Mouse (Mus musculus): Measurements from ENCODE around the gene Pard3b. TPM values are rescaled to one million over a fixed set of nuclear protein-coding genes. Genes with fewer than 3 reads are reported as not detected.

The Pard3b gene
- polyA plus RNA-seq, 1 experiment from 2014 or later = 12.3 TPM

DNA sequence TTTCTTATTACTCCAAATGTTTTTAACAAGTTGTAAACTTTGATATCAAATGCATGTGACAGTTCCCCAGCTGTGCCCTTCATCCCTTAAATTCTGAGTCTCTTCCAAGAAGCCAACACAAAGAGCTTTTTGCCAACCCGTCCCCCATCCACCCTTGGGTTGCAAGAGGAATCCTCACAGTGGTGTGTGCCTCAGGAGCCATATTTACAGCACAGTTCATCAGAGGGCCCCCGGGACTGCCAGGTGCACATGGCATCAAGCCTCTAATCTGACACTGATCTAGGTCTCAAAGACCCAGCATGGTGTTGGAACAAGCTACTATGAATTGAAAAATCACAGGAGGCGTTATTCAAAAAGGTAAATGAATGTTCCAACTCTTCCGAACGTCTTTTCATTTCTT lies 980.8 kb downstream of the Pard3b start:
- ATAC-seq (ENCODE audit: low read depth) = no peak
- WGBS = 92% methylated on average over 5 of the region's 5 CpGs
- Histone ChIP-seq H3K4me2 (ENCODE audit: low read depth, low read length) (no peak overlapping the region), H3K27ac (ENCODE audit: low read length) (no peak overlapping the region), H3K9ac (ENCODE audit: low read length) (no peak overlapping the region), H3K36me3 (ENCODE audit: control insufficient read depth, insufficient read depth, low read length) (no peaks in the 10 kb centered on the region), H3K27me3 (ENCODE audit: control insufficient read depth, insufficient read depth, low read depth, low read length) (no peaks in the 10 kb centered on the region), H3K9me3 (ENCODE audit: control insufficient read depth, low read length) (no peaks in the 10 kb centered on the region), H3K4me1 (replicated peaks; ENCODE audit: control insufficient read depth, insufficient read depth, low read length) (no peaks in the 10 kb centered on the region), H3K4me3 (ENCODE audit: low read length) (no peak overlapping the region)

DNA sequence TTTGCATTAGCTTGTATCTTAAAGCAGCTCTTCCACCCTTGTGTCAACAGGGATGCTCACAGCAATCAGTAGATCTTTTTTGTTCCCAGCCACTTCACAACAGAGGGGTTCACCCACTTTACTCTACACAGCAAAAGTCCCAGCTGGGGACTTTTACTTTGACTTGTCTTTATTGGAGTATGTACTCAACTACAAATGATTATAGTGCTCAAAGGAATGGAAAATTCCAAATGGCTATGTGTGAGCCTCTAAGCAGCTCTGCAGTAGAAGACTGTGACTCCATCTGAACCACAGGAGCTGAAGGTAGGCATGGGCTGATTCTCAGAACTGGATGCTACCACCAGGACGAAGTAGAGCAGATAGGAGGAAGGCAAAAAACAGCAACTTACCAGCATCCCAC lies 983.8 kb downstream of the Pard3b start:
- no peaks in the 10 kb centered on the region for H3K9me3 ChIP-seq (ENCODE audit: control insufficient read depth, low read length)

DNA sequence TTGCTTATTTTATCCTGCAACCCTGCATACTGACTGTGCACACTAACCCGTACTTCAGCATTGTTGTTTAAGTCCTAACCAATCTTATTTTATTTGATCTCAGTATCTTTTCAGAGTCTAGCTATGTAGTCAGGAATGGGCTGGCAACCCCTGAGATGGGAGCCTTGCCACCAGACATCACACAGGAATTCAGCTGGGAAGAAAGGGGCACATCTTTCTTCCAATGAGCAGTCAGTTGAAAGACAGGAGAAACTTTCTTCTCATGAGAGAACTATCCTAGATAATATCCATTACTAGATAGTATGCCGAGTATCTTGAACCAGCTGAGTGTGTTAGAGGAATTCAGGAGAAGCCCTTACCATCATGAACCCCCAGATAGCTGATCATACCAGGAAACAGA lies 985.5 kb downstream of the Pard3b start:
- peaks cover 3% of the 10 kb centered on the region; the same call in 1 of the 2 replicates for H3K4me1 ChIP-seq (replicated peaks; ENCODE audit: control insufficient read depth, insufficient read depth, low read length)
- H3K4me3 ChIP-seq (ENCODE audit: low read length) = no peak overlapping the region
- H3K9me3 ChIP-seq (ENCODE audit: control insufficient read depth, low read length) = no peaks in the 10 kb centered on the region
- WGBS = 84% methylated on average over 2 of the region's 2 CpGs
- no peaks in the 10 kb centered on the region for H3K27me3 ChIP-seq (ENCODE audit: control insufficient read depth, insufficient read depth, low read depth, low read length)
- no peak for ATAC-seq (ENCODE audit: low read depth)
- no peaks in the 10 kb centered on the region for H3K36me3 ChIP-seq (ENCODE audit: control insufficient read depth, insufficient read depth, low read length)
- no peak overlapping the region for H3K4me2 ChIP-seq (ENCODE audit: low read depth, low read length)
- H3K27ac ChIP-seq (ENCODE audit: low read length) = no peak overlapping the region
- no peak overlapping the region for H3K9ac ChIP-seq (ENCODE audit: low read length)

More for the DNA sequence above, 983.8 kb downstream of the Pard3b start:
- WGBS = 78% methylated on average over 1 of the region's 1 CpGs
- Histone ChIP-seq H3K9ac (ENCODE audit: low read length) (no peak overlapping the region), H3K4me3 (ENCODE audit: low read length) (no peak overlapping the region), H3K27ac (ENCODE audit: low read length) (no peak overlapping the region), H3K36me3 (ENCODE audit: control insufficient read depth, insufficient read depth, low read length) (no peaks in the 10 kb centered on the region), H3K27me3 (ENCODE audit: control insufficient read depth, insufficient read depth, low read depth, low read length) (no peaks in the 10 kb centered on the region), H3K4me2 (ENCODE audit: low read depth, low read length) (no peak overlapping the region), H3K4me1 (replicated peaks; ENCODE audit: control insufficient read depth, insufficient read depth, low read length) (peaks cover 3% of the 10 kb centered on the region; the same call in 1 of the 2 replicates)
- 0 out of 2 replicates have a peak, but pooled peaks have one; percentile 54 for ATAC-seq (ENCODE audit: low read depth)

DNA sequence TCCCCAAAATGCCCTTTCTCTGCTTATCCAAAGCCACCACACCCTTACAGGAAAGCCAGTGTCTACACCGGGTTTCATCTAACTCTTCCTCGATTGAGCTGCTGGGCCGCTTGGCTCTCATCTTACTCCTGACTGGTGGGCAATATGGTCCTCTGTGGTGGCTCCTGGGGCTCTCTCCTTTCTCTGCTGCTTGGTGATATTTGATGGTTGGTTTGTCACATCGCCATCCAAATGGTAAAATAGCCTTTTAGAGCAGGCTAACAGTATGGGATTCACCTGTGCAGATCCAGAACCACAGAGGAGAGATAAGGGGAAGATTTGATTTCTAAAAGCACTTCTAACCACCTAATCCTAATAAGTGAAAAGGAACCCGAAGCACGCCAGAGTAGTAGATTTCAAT lies 986.2 kb downstream of the Pard3b start:
- H3K4me2 ChIP-seq (ENCODE audit: low read depth, low read length) = no peak overlapping the region
- H3K9me3 ChIP-seq (ENCODE audit: control insufficient read depth, low read length) = no peaks in the 10 kb centered on the region
- 82% methylated on average over 6 of the region's 6 CpGs for WGBS
- H3K9ac ChIP-seq (ENCODE audit: low read length) = no peak overlapping the region
- no peak for ATAC-seq (ENCODE audit: low read depth)
- no peaks in the 10 kb centered on the region for H3K36me3 ChIP-seq (ENCODE audit: control insufficient read depth, insufficient read depth, low read length)
- H3K4me3 ChIP-seq (ENCODE audit: low read length) = no peak overlapping the region
- no peaks in the 10 kb centered on the region for H3K27me3 ChIP-seq (ENCODE audit: control insufficient read depth, insufficient read depth, low read depth, low read length)
- no peak overlapping the region for H3K27ac ChIP-seq (ENCODE audit: low read length)
- H3K4me1 ChIP-seq (replicated peaks; ENCODE audit: control insufficient read depth, insufficient read depth, low read length) = peaks cover 7% of the 10 kb centered on the region

DNA sequence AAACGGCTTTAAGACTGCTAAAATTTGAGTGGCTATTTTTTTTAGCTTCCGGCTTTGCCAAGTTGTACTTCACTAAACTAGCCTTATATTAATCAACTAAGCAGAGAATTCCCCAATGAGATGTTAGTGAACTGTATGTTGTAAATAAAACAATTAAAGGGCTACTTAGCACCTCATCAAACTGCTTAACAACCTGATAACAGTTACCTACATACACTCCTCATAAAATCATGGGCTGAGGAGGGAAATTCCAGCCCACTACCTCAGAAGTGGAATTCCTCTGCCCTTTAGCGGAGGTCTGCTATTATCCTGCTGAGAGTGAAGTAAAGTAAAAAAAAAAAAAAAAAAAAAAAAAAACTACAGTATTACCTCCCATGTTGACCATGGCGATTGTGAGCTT lies 986.7 kb downstream of the Pard3b start:
- H3K4me2 ChIP-seq (ENCODE audit: low read depth, low read length) = no peak overlapping the region
- no peaks in the 10 kb centered on the region for H3K27me3 ChIP-seq (ENCODE audit: control insufficient read depth, insufficient read depth, low read depth, low read length)
- H3K36me3 ChIP-seq (ENCODE audit: control insufficient read depth, insufficient read depth, low read length) = no peaks in the 10 kb centered on the region
- no peak overlapping the region for H3K4me3 ChIP-seq (ENCODE audit: low read length)
- no peaks in the 10 kb centered on the region for H3K9me3 ChIP-seq (ENCODE audit: control insufficient read depth, low read length)
- peaks cover 11% of the 10 kb centered on the region for H3K4me1 ChIP-seq (replicated peaks; ENCODE audit: control insufficient read depth, insufficient read depth, low read length)
- WGBS = 46% methylated on average over 4 of the region's 4 CpGs
- H3K9ac ChIP-seq (ENCODE audit: low read length) = no peak overlapping the region
- H3K27ac ChIP-seq (ENCODE audit: low read length) = peak overlapping the region; percentile 53; the same call in 1 of the 2 replicates
- no peak for ATAC-seq (ENCODE audit: low read depth)

DNA sequence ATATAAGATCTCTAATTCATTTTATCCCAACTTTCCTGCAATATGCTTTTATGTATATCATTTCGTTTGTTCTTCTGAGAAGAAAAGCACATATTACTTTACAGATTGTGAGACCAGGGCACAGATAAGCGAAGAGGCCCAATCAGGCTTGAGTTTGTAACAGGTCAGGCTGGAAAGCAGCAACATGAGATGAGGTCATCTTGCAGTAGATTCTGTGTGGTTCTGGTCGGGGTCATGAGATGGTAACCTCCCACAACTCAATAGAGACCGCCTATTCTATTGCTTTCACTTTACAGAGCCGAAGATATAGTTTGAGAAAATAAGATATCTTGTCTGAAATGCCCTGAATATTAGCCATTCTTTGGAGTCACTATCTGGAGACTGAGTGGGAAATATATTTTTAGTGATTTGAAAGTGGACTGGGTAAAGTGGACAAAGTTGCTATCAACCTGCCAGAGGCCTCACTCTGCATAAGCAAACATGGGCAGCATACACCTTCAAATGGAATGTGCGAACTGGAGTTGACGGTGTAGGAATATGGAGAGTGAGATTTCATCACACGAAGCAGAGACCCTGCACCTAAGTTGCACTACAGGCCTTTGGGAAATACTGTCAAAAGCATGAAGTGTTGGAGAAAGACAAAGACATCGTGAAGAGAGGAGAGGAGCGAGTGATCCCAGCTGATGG lies 987.3 kb downstream of the Pard3b start:
- peaks cover 14% of the 10 kb centered on the region for H3K4me1 ChIP-seq (replicated peaks; ENCODE audit: control insufficient read depth, insufficient read depth, low read length)
- H3K9ac ChIP-seq (ENCODE audit: low read length) = no peak overlapping the region
- 56% methylated on average over 10 of the region's 10 CpGs for WGBS
- ATAC-seq (ENCODE audit: low read depth) = peak; percentile 49; the same call in 1 of the 2 replicates
- no peak overlapping the region for H3K4me2 ChIP-seq (ENCODE audit: low read depth, low read length)
- no peak overlapping the region for H3K4me3 ChIP-seq (ENCODE audit: low read length)
- no peaks in the 10 kb centered on the region for H3K27me3 ChIP-seq (ENCODE audit: control insufficient read depth, insufficient read depth, low read depth, low read length)
- H3K36me3 ChIP-seq (ENCODE audit: control insufficient read depth, insufficient read depth, low read length) = no peaks in the 10 kb centered on the region
- peak overlapping the region; percentile 53 for H3K27ac ChIP-seq (ENCODE audit: low read length)
- no peaks in the 10 kb centered on the region for H3K9me3 ChIP-seq (ENCODE audit: control insufficient read depth, low read length)

DNA sequence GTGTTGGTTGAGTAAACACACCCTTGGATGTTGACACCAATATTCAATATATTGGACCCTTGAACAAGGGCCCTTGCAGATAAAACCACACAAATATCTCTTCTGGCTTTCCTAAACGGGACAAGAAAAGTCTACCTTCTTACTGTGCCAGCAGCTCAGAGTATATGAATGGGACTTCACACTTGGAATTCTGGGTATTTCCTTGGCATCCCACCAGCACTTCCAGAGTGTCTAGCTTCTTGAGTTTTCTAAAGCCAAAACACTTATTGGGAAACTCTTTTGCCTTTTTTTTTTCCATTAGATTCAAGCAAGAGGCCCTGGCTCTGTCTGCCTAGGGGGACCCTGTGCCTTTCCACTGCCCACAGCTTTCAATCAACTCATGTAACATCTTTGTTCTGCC lies 991.3 kb downstream of the Pard3b start:
- H3K4me3 ChIP-seq (ENCODE audit: low read length) = no peak overlapping the region
- peaks cover 14% of the 10 kb centered on the region for H3K4me1 ChIP-seq (replicated peaks; ENCODE audit: control insufficient read depth, insufficient read depth, low read length)
- WGBS = 27% methylated on average over 1 of the region's 1 CpGs
- peak overlapping the region; percentile 59 for H3K27ac ChIP-seq (ENCODE audit: low read length)
- no peak overlapping the region for H3K9ac ChIP-seq (ENCODE audit: low read length)
- H3K36me3 ChIP-seq (ENCODE audit: control insufficient read depth, insufficient read depth, low read length) = no peaks in the 10 kb centered on the region
- H3K27me3 ChIP-seq (ENCODE audit: control insufficient read depth, insufficient read depth, low read depth, low read length) = no peaks in the 10 kb centered on the region
- H3K4me2 ChIP-seq (ENCODE audit: low read depth, low read length) = no peak overlapping the region
- ATAC-seq (ENCODE audit: low read depth) = peak; percentile 81
- no peaks in the 10 kb centered on the region for H3K9me3 ChIP-seq (ENCODE audit: control insufficient read depth, low read length)

DNA sequence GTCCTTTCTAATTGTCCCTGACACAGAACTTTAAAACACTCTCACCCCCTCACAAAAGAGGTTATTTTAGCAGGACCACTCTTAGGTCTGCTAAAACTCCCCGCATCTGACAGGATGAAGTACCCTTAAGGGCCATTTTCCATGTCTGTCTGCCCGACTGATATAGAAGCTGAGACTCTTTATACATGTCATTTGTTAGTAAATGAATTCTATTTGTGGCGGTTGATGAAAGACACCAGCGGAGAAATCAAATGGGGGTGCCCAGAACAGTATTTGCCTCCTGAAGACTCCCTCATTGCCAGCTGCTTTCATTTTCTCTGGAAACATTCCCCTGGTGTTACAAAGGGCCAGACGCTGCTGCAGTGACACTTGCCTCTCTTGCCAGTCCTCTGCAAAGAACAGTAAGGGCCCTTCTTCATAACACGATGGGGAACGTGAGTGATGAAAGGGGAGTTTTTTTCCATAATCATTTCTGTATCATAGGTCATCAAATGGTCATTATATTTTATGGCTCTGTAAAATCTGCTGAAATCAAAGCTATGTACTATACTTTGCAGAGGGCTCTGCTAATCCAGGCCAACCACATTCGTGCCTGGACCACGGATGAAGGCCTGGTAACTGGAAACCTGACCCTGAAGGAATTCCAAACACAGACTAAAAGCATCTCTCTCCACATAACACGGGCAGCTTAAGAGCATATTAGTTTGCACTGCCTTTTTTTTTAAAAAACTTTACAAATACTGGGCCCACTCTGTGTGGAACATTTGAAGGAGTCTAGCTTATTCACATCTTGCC lies 993.1 kb downstream of the Pard3b start:
- Histone ChIP-seq H3K4me2 (ENCODE audit: low read depth, low read length) (no peak overlapping the region), H3K4me1 (replicated peaks; ENCODE audit: control insufficient read depth, insufficient read depth, low read length) (peaks cover 14% of the 10 kb centered on the region), H3K36me3 (ENCODE audit: control insufficient read depth, insufficient read depth, low read length) (no peaks in the 10 kb centered on the region), H3K4me3 (ENCODE audit: low read length) (no peak overlapping the region), H3K9ac (ENCODE audit: low read length) (no peak overlapping the region), H3K27me3 (ENCODE audit: control insufficient read depth, insufficient read depth, low read depth, low read length) (no peaks in the 10 kb centered on the region), H3K27ac (ENCODE audit: low read length) (no peak overlapping the region), H3K9me3 (ENCODE audit: control insufficient read depth, low read length) (no peaks in the 10 kb centered on the region)
- 42% methylated on average over 10 of the region's 10 CpGs for WGBS
- peak; percentile 40; the same call in 1 of the 2 replicates for ATAC-seq (ENCODE audit: low read depth)

DNA sequence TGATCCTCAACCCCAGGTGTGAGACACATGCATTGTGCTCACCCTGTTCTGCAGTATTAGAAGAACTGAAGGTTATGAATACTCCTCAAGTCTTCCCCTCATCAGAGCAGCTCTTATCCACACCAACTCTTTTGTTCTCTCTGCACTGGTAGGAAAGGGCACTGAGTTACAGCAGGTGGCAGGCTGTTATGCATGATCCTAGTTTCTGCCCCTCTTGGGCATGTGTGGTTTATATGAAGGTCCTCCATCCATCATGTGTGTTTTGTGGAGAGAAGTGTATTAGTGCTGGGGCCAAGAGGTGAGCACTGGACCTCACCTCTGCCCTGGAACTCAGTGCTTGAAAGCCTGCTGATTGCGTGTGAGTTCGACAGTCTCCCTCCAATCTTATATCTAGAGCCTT lies 994.3 kb downstream of the Pard3b start:
- 84% methylated on average over 2 of the region's 2 CpGs for WGBS
- Histone ChIP-seq H3K9ac (ENCODE audit: low read length) (no peak overlapping the region), H3K9me3 (ENCODE audit: control insufficient read depth, low read length) (no peaks in the 10 kb centered on the region), H3K36me3 (ENCODE audit: control insufficient read depth, insufficient read depth, low read length) (no peaks in the 10 kb centered on the region), H3K27ac (ENCODE audit: low read length) (no peak overlapping the region), H3K4me2 (ENCODE audit: low read depth, low read length) (no peak overlapping the region), H3K27me3 (ENCODE audit: control insufficient read depth, insufficient read depth, low read depth, low read length) (no peaks in the 10 kb centered on the region), H3K4me3 (ENCODE audit: low read length) (no peak overlapping the region), H3K4me1 (replicated peaks; ENCODE audit: control insufficient read depth, insufficient read depth, low read length) (peaks cover 11% of the 10 kb centered on the region)
- ATAC-seq (ENCODE audit: low read depth) = no peak

Data from lung, embryonic 16.5 days (tissue).